Mouse (Mus musculus) intestine, embryonic 14.5 days (tissue): ENCODE results near the gene Pxmp2. TPM values are rescaled to one million over a fixed set of nuclear protein-coding genes. Genes with fewer than 3 reads are reported as not detected.

Experiments
- ATAC-seq: fragments of 200-750 bp; cut with Nextera tagmentation; replicated peaks from 2 replicates; pipeline ENCODE4 v1.8.0; 2017; ENCODE audit warnings: low read depth, moderate number of reproducible peaks, moderate TSS enrichment, moderate library complexity; ENCODE audit not compliant: low FRiP score, low TSS enrichment
- DNase-seq: peaks from one replicate; pipeline ENCODE4 v3.0.0-alpha.2; 2018; ENCODE audit warnings: low spot score
- H3K27ac ChIP-seq: fragments of 300-500 bp; sonication (generic); 2 replicates; pipeline ENCODE4 v1.5.1; 2014; ENCODE audit warnings: low read depth, mild to moderate bottlenecking, control low read depth
- H3K27me3 ChIP-seq: fragments of 300-500 bp; sonication (generic); replicated peaks from 2 replicates; pipeline ENCODE4 v1.6.1; 2014; ENCODE audit warnings: low read length, control low read depth; ENCODE audit not compliant: control insufficient read depth, insufficient read depth
- H3K36me3 ChIP-seq: fragments of 300-500 bp; sonication (generic); 2 replicates; pipeline ENCODE4 v1.6.1; 2014; ENCODE audit warnings: low read length, control low read depth; ENCODE audit not compliant: control insufficient read depth, insufficient read depth
- H3K4me1 ChIP-seq: fragments of 300-500 bp; sonication (generic); replicated peaks from 2 replicates; pipeline ENCODE4 v1.6.1; 2014; ENCODE audit warnings: low read length, control low read depth, mixed read lengths; ENCODE audit not compliant: control insufficient read depth, insufficient read depth
- H3K4me2 ChIP-seq: fragments of 300-500 bp; sonication (generic); 2 replicates; pipeline ENCODE4 v1.6.1; 2014; ENCODE audit warnings: low read length
- H3K4me3 ChIP-seq: fragments of 300-500 bp; sonication (generic); 2 replicates; pipeline ENCODE4 v1.5.1; 2014; ENCODE audit warnings: low read depth, low read length, control low read depth, mixed read lengths
- H3K9ac ChIP-seq: fragments of 300-500 bp; sonication (generic); 2 replicates; pipeline ENCODE4 v1.6.1; 2014; ENCODE audit warnings: mild to moderate bottlenecking, low read length
- H3K9me3 ChIP-seq: fragments of 300-500 bp; sonication (generic); 2 replicates; pipeline ENCODE4 v1.6.1; 2016; ENCODE audit warnings: low read length, control low read depth; ENCODE audit not compliant: control insufficient read depth
- WGBS: fragments of 180-500 bp; shearing (Covaris S2); extraction: QIAGEN DNeasy Blood & Tissue Kit; methylation state at CpG from one replicate; pipeline ENCODE4 v1.1.7; 2014; 5-methylcytosine and 5-hydroxymethylcytosine counted together
- polyA plus RNA-seq: library from polyadenylated mRNA; unstranded; fragments of >200 nt; fragmentation: Nextera tagmentation; extraction: Ambion mirVana; gene quantifications from 2 replicates; pipeline ENCODE4 v1.2.1, GENCODE M21; 2014

The Pxmp2 gene
- polyA plus RNA-seq, 1 experiment from 2014 or later: 9.0 TPM

- Histone ChIP-seq H3K4me1 (peaks cover 2% of the 10 kb centered on the region), H3K4me2 (no peak overlapping the region), H3K27ac (no peak overlapping the region), H3K4me3 (no peak overlapping the region), H3K27me3 (no peaks in the 10 kb centered on the region), H3K9ac (no peak overlapping the region), H3K36me3 (peaks cover 60% of the 10 kb centered on the region), H3K9me3 (no peaks in the 10 kb centered on the region)
- ATAC-seq (no peak), DNase-seq (no peak)
- 92% methylated on average over 3 of the region's 3 CpGs for WGBS
These were observed 60.9 kb downstream of the Pxmp2 start for GRCm38 (mm10) chr5:110225056-110225455.

Other genes starting within 250 kb of the Pxmp2 start
- gene Gm17655, start 213.7 kb downstream of the Pxmp2 start, polyA plus RNA-seq: 3.0 TPM in 2 replicates
- gene Gm35315, start 191.8 kb downstream of the Pxmp2 start, polyA plus RNA-seq: 0.69 and 1.1 TPM in 2 replicates
- 0.74 and 0.86 TPM in 2 replicates for gene Plcxd1, start 186.2 kb downstream of the Pxmp2 start, polyA plus RNA-seq
- gene Gtpbp6, start 178.0 kb downstream of the Pxmp2 start, polyA plus RNA-seq: 29.3 and 31.0 TPM in 2 replicates
- gene Zfp605, start 176.1 kb downstream of the Pxmp2 start, polyA plus RNA-seq: 3.5 and 5.1 TPM in 2 replicates
- 35.7 and 41.1 TPM in 2 replicates for gene Chfr, start 150.3 kb downstream of the Pxmp2 start, polyA plus RNA-seq
- gene Golga3, start 109.5 kb downstream of the Pxmp2 start, polyA plus RNA-seq: 19.5 and 21.9 TPM in 2 replicates
- 30.6 and 32.6 TPM in 2 replicates for gene Ankle2, start 55.2 kb downstream of the Pxmp2 start, polyA plus RNA-seq
- gene Pgam5, start 16.3 kb downstream of the Pxmp2 start, polyA plus RNA-seq: 71.6 and 76.9 TPM in 2 replicates
- gene Pole, start 120 bp upstream of the Pxmp2 start, polyA plus RNA-seq: 33.3 and 36.0 TPM in 2 replicates
- 0.77 and 1.1 TPM in 2 replicates for gene P2rx2, start 57.0 kb upstream of the Pxmp2 start, polyA plus RNA-seq
- gene Lrcol1, start 58.5 kb upstream of the Pxmp2 start, polyA plus RNA-seq: not detected in 2 replicates
- 9.4 and 13.3 TPM in 2 replicates for gene Fbrsl1, start 162.3 kb upstream of the Pxmp2 start, polyA plus RNA-seq